Mouse (Mus musculus) layer of hippocampus, adult 18-20 months (tissue): ENCODE data around the gene Upk3a. TPM values are rescaled to one million over a fixed set of nuclear protein-coding genes. Genes with fewer than 3 reads are reported as not detected.

Experiments
- DNase-seq, 2 experiments: peaks; one replicate each; pipeline ENCODE4 v3.0.0; 2022; ENCODE audit warnings: low spot score in 2 of 2
- long read RNA-seq: library from polyadenylated mRNA; stranded (forward); transcript quantifications from one replicate; pipeline ENCODE4 v2.0.0, GENCODE M21; 2021
- total RNA-seq, 2 experiments: library from RNA; stranded (reverse); gene quantifications; 2 replicates each; pipeline ENCODE4 v1.2.3; 2021

Upk3a gene
- under 1 TPM in 1 of 2 experiments, not detected in 1; 0.40 TPM for total RNA-seq
- long read RNA-seq, partial matches to known transcripts, result 0 of 1 reads
- long read RNA-seq, other reads (novel, unspliced or antisense), result 1 of 1 reads

DNA sequence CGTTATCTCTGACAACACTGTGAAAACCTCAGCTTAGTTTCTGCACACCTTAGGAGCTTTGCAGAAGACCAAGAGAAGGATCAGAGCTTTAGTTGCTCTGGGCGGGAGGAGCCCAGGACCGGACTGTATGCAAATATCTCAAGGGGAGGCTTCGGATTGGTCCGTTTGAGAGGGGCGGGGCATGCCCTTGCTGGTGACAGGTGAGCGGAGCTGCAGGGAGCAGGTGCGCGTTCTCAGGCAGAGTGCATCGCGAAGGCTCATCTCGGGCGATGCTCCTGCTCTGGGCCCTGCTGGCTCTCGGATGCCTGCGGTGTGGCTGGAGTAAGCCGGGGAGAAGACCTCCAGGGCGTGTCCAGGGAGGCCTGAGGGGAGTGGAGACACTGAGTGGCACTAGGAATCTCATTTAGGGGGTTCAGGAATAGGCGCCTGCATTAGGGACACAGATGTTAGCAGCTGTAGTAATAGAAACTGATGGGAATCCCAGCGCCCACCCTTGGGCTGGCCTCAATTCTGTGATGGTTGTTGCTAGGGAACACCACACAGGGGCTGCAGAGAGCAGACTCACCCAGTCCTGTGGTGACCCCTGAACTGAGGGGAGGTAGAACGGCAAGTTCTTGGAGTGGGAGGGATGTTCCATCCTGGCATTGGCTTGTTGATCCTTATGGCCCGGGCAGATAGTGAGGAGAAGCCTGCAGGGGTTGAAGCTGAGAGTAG lies at the start of gene Upk3a:
Upk3a (plus strand) TSS at position 191 of the 714 bp plus-strand sequence.
- DNase-seq, result no peak

DNA sequence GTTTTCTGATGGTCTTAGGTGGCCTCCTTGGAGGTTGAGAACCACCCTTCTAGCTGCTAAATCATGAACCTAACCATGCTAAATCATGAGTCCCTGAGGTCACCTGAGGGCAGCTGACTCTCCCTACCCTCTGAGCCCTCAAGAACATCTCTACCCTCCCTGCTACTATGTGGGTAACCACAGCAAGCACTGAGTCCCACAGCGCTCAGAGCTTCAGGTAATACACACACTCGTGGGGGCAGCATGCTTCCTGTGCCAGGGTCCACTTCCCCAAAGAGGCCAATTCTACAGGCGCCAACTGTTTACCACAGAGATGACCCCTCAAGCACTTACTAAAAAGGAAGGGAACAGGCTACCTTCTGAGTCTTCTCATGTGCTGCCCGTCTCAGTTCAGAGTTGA lies 48.4 kb upstream of the Upk3a start:
- no peak for DNase-seq

DNA sequence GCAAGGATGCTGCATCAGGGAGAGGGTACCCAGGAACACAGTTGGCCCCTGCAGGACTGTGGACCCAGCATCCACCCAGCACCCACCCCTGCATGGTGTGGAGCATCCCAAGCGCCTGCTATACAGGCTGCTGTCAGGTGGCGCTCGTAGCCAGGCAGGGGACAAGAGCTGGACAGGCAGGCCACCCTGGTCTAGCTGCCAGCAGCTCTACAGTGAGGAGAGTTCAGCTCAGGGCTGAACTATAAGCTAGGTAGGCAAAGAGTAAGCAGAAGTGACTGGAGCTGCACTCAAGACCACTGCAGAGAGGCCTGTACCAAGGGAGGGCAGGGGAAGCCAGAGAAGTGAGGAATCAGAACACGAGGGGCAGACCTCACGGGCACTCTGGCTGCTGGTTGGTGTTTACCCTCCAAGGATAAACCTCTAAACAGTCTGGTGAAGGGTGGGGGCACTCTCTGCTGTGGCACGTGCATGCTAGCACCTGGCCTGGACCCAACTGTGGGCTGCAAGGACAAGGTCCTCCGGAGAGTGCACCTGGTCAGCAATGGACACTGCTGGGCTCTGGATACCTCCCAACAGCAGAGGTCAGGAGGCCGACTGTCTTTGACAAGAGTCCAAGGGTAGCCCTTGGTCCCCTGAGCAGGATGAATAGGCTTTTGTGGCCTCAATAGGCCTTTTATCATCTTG lies 43.9 kb upstream of the Upk3a start:
- peak in 1 of 2 experiments; percentile 60 for DNase-seq

DNA sequence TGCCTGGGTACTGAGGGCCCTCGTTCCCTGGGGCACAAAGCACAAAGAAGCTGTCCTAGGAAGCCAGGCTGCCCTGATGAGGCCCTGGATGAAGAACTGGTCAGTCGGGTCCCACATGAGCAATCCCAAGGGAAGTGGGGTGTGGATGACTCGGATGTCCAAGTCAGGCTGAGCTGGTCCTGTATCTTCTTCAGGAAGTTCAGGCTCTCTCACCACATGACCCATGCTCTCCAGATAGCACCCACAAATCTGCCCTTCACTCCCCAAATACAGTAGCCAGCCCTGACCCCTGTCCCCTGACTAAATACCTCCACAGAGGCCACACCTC lies 43.4 kb upstream of the Upk3a start:
- DNase-seq, result no peak

DNA sequence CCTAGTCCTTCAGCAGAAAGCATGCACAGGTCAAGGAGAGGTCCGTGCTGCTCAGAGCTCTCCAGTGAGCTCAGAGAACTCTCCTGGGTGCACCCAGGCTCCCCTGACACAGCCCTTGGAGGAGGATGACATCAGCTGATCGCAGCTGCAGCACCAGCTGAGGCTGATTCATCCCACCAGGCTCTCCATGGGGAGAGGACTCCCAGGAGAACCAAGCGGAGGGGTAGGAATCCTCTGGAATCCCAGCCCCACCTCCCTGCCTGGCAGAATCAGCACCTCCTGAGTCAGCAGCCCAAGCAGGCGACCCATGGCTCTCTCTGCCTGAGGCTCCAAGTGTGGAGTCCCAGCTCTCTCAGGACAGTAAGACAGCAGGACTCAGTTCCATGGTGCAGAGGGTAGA lies 41.2 kb upstream of the Upk3a start:
- peak; percentile 71 to 75 for DNase-seq

DNA sequence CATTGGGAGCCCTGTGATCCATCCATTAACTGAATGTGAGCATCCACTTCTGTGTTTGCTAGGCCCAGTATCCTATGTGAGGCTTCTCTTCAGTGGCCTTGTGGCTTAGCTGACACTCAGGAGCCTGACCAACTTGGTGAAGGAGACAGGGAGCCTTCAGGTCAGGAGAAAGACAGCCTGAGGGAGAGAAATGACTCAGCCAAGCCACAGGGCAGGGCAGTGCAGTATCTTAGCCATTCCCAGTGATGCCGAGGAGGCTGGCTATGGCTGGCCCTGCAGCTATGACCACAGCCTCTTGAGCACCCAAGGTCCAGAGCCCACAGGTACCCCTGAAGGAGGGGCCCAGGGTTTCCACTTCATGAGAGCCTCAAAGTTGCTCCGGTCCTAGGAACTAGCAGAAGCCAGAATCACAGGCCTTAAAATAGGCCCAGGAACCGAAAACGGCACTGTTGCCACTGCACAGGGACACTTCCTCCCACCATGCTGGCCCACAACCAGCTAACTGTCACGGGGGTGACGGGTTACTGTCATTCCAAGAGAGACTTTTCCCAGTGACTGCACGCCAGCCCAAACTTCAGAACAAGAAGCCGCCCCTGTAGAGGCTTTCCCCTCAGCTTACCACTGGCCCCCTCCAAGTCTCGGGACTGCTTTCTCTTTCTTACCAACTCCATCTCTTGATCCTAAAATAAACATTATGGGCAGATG lies 35.2 kb upstream of the Upk3a start:
- DNase-seq, result no peak

DNA sequence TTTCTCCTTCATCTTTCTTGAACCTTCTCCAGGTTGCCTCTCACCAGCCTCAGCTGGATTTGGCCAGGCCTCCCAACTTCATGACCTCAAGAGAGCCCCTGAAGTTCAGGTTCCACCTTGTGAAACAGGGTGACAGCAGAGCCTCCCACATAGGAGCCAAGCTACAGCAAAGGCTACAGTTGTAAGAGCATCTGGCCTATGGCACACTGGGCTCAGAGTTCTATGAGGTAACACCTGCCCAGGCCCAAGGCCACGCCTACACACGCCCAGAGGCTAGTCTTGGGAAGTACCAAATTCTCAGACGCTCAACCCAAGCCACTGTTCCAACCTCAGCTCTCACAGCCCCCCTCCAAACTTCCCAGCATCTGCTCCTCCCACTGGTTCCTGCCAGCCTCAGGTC lies 34.1 kb upstream of the Upk3a start:
- DNase-seq, result no peak

DNA sequence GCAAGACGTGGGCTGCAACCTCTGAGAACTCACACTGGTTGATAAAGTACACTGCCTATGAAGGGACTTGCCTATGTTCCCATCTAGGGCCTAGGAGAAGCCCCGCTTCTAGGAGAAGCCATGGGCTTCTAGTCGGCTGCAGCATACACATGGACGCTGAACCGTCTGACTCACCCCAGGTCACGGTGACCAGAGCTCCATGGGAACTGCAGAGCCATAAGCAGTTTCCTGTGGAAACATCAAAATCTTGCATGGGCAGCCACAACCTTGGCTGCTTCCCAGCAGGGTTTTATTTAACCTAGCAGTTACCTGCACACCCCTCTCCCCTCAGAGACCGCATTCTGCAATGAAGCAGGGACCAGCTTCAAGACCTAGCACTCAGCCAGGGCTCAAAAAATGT lies 33.2 kb upstream of the Upk3a start:
- no peak for DNase-seq

DNA sequence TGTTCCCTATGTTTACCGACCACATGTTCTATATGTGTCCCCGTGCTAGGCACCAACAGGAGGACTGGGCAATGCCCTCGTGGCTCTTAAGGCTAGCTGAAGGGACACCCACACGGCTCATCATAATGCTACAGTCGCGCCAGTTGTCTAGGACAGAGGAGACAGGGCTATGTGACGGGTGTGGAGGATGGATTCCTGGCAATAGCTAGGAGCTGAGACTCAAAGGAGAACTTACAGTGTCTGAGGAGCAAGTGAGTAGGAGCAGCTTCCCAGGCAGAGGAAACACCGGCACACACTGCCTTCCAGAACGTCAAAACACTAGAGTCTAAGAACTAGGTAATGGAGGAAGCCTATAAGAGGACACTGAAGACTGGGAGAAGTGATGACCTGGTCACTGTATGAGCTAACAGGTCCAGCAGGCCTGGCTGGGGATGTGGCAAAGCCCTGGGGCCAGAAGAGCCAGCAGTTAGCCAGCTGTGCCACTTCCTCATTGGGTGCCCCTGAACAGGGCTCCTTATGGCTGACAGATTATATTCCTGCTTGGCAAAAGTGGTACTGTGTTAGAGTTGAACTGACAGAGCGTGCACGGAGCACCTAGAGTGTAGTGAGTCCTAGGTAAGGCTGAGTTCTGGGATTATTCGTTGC lies 31.3 kb upstream of the Upk3a start:
- DNase-seq, result no peak

DNA sequence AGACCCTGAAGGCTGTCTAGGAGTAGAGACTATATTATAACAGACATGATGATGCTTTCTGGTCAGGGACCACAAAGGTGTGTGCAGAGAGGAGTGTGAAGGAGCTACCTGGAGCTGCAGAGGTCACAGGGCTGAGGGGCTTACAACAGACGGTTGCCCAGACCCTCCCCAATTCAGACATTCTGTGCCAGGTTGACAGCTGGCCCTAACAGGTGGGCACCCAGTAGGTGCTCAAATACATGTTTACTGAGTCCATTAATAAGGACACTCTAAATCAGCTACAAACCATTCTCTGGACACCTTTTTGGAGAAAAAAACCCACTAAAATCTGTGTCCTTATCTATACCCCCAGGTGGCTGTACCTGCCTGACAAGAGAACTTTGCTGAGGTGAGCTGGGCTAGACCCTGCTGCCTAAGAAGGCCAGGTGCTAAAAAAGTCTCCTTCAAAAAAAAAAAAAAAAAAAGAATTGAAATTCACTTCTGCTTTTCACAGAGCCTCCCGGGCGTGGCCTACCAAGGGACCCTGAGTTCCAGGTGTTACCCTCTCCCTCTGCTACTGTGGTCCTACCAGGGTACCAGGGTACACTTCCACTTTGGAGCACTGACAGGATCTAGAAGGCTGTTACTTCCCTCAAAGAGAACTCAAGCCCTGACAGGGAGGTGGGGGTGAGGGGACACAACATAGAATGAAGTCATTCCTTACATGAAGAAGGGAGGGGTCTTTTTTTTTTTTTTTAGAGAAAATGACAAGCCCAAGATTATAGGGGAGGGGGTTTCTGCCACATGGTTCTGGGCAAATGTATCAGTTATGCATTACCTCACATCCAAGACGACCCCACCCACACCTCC lies 30.5 kb upstream of the Upk3a start:
- no peak for DNase-seq

DNA sequence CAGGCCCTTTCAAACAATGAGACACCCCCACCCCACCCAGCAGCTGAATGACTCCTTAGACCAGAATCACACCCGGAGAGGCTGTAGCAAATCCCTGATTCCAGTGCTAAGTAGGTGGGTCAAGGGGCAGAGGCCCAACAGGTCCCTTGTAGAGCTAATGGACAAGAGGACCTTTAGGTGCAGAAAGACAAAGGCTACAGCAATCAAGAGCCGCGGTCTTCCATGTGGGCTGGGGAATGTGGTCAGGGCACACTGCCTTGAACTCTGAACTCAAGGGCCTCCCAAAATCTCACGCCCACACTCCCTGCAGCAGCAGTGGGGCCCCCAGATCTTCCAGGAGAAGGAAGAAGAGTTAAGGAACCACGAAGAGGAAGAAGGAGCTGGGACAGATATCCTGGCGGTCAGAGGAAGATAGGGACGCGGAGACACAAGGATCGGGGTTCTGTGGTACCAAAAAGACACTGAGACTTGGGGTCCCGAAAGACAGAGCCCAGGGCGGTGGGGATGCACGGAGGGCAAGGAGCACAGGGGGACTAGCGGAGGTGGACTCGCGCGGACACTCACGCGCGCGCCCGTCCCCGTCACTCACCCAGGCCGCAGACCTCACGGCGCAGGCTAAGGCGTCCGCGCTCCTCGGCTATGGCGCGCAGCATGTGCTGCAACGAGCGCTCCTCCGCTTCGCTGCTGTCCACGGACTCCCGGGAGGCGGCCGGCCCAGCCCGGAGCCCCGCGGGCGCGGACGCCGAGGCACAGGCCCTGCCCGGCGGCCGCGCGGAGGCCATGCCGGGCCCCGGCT lies 29.7 kb upstream of the Upk3a start:
- DNase-seq, result no peak

DNA sequence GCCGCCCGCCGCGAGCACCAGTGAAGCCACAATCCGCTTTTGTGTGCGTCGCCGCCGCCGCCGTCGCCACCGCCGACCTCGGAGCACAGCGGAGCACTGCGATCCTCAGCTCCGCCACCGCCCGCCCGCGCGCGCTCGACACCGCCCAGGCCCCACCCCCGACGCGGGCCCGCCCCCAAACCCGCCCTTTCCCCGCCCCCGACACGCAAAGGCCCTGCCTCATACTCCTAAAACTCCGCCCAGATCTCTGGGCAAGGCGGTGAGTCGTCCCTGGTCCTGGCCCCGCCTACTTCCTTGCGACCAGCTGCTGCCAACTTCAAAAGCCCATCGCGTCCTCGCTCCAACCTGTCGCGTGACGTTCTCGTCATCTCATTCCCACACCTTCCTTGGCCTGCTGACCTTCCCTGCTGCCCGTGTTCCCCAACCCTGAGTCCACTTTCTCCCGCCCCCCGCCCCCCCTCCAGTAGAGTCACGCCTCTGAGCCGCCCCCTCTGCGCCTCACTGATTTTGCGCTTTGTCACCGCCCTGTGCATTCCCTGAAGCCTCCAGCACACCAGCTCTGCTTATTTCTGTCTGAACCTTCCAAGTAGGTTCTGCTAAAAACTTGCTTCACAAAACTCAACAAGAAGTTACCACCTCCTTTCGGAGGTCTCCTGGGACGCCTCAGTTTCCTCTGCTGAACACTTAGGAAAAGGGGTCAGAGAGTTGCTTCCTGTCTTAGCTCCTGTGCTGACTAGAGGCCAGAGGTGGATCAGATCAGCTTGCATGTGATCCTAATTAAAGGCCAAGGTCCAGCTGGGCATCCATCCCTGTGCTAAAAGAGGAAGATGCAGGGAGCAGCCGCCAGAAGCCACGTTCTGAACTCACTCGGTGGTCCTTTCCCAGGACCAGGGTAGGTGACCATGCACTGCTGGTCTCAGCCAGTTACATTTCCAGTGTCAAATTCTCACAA lies 28.8 kb upstream of the Upk3a start, which contains the start of gene 5031439G07Rik:
5031439G07Rik (minus strand) TSS at position 678 of the 952 bp plus-strand sequence.
- peak; percentile 86 to 92 for DNase-seq

DNA sequence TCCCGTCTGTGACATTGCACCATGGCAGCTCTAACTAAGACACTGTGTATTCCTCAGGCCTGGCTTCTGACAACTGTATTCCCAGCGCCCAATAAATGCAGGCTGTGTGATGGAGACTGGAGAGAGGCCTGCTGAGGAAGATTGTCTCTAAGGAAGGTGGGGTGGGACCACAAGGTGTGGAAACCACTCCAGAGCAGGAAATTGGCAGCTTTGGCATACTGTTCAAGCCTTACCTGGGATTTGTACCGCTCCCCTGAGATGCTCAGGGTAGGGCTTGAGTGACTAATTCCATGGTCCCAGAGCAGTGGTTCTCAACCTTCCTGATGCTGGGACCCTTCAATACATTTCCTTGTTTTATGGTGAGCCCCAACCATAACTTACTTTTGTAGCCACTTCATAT lies 27.8 kb upstream of the Upk3a start:
- no peak for DNase-seq

DNA sequence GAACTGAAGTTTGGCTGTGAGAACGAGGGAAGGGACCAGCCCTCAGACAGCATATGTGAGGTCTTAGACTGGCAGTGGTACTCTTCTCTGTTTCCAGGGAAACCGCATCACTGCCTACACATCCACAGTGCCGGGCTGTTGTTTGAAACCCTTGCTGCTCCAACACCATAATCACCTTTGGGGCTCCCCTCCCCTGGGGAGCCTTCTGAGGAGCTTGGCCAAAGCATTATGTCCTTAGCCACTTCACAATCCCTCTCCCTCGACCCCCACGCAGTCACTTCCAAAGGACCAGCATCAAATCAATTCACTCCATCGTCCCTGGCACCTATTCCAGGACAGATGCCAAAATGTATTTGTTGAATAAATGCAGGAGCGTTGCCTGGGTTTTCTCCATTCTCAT lies 27.2 kb upstream of the Upk3a start:
- DNase-seq, result peak in 1 of 2 experiments; percentile 71

DNA sequence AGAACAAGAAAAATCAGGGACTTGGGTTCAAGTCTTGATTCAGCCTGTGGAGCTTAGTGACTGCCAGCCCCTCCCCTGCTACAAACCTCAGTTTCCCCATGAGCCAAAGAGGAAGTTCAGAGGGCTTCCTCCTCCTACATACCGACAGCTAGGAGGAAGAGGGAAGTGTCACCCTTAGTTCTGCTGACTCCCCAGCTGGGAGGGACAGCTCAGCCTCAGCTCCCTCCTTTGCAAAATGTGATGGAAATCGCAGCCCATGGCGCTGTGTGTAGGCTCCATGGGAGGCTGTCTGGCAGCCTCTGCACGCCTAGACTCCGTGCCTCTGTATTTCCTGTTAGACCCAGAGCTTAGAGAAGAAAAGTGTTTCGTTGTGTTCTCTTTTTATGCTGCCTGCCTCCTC lies 22.4 kb upstream of the Upk3a start:
- no peak for DNase-seq

DNA sequence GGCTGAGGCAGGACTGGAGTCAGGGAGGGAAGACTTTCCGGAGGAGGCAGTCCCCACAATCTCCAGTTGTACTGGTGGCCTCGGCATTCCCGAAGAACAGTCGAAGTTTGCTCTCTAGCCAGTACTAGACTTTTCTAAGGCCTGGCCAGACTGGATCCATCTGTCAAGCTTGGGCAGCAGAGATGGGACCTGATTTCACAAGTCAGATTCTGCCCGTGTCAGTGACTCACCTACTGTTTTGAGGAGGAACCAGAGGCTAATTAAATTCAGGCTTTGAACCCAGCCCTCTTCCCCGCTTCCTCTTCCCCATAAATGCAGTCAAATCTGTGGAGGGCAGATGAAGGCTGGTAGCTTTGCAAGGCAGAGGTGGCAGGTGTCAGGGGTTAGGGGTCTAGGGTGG lies 21.9 kb upstream of the Upk3a start:
- DNase-seq, result no peak

DNA sequence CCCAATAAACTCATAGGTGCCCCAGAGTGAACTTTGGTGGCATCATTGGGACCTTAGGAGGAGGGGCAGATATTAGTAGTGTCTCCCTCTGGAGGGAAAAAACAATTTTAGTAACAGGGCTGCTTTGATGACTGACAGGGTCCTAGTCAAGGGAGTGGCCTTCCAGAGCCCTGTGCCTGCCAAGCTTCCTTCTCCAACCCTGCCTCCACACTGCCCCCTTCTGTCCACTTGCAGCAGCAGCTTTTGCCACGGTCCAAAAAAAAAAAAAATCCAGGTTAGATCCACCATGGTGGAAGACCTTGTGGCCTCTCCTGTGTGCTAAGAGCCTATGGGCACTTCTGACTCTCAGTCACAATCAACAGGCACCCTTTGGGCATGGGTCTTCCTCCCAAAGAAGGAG lies 21.0 kb upstream of the Upk3a start:
- DNase-seq, result no peak

DNA sequence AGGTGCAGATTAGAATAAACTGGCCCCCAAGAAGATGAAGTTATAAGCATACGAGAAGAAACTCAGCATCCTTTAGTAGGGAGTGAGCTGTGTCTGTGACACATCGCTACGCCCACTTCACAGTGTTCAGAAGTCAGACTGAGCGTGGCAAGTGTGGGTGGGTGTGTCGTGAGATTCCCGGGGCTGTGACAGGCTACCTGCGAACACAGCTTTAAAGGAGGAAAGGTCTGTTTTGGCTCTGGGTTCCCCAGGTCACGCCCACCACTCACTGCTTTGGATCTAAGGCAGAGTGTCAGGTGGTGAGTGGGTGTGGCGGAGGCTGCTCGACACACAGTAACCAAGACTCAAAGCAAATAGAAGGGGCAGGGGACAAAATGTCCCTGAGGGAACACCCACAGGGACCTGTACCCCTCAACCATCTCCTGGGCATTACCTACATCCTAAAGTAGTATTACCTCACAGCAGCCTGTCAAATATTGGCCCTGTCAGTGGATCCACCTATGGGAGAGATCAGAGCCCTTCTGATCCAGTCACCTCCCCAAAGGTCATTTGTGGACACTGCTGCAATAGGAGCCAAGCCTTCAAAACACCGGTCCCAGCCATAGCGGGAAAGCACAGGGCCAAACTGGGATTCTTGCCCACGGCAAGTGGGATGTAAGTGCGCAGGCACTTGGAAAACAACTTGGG lies 19.0 kb upstream of the Upk3a start:
- peak; percentile 68 to 76 for DNase-seq
